Mouse (Mus musculus) liver, postnatal 0 days (tissue): ENCODE data around the gene Avil. TPM values are rescaled to one million over a fixed set of nuclear protein-coding genes. Genes with fewer than 3 reads are reported as not detected.

ENCODE experiments used
- ATAC-seq: fragments of 200-750 bp; cut with Nextera tagmentation; 2 replicates; pipeline ENCODE4 v1.8.0; 2017; ENCODE audit warnings: mild to moderate bottlenecking, moderate library complexity
- DNase-seq: peaks from one replicate; pipeline ENCODE4 v3.0.0-alpha.2; 2016
- H3K27ac ChIP-seq: fragments of 300-500 bp; sonication (generic); 2 replicates; pipeline ENCODE4 v1.5.1; 2014; ENCODE audit warnings: antibody characterized with exemption, moderate library complexity, mild to moderate bottlenecking, low read depth
- H3K27me3 ChIP-seq: fragments of 300-500 bp; sonication (generic); 2 replicates; pipeline ENCODE4 v1.6.1; 2014; ENCODE audit warnings: low read length, control low read depth, mixed read lengths; ENCODE audit not compliant: insufficient read depth
- H3K36me3 ChIP-seq: fragments of 300-500 bp; sonication (generic); replicated peaks from 2 replicates; pipeline ENCODE4 v1.6.1; 2014; ENCODE audit warnings: mild to moderate bottlenecking, control low read depth, low read length, moderate library complexity, mixed read lengths; ENCODE audit not compliant: insufficient read depth
- H3K4me1 ChIP-seq: fragments of 300-500 bp; sonication (generic); 2 replicates; pipeline ENCODE4 v1.6.1; 2014; ENCODE audit warnings: antibody characterized with exemption, mild to moderate bottlenecking, control low read depth; ENCODE audit not compliant: insufficient read depth
- H3K4me2 ChIP-seq: fragments of 300-500 bp; sonication (generic); 2 replicates; pipeline ENCODE4 v1.6.1; 2014; ENCODE audit warnings: low read depth, mild to moderate bottlenecking, low read length, moderate library complexity, mixed read lengths
- H3K4me3 ChIP-seq: fragments of 300-500 bp; sonication (generic); 2 replicates; pipeline ENCODE4 v1.5.1; 2014; ENCODE audit warnings: low read depth, low read length
- H3K9ac ChIP-seq: fragments of 300-500 bp; sonication (generic); replicated peaks from 2 replicates; pipeline ENCODE4 v1.6.1; 2014; ENCODE audit warnings: mild to moderate bottlenecking, moderate library complexity
- H3K9me3 ChIP-seq: fragments of 300-500 bp; sonication (generic); 2 replicates; pipeline ENCODE4 v1.6.1; 2016; ENCODE audit warnings: mild to moderate bottlenecking, control low read depth, low read length, mixed read lengths
- CTCF ChIP-seq: sonication (generic); IDR thresholded peaks from 2 replicates; pipeline ENCODE4 v1.5.1; 2016; ENCODE audit warnings: antibody characterized with exemption, low read depth
- EP300 ChIP-seq: IDR thresholded peaks from 2 replicates; pipeline ENCODE4 v1.6.1; 2016; ENCODE audit warnings: antibody characterized with exemption, low read depth, mild to moderate bottlenecking
- WGBS: fragments of 180-500 bp; shearing (Covaris S2); extraction: QIAGEN DNeasy Blood & Tissue Kit; methylation state at CpG from one replicate; pipeline ENCODE4 v1.1.7; 2014; ENCODE audit not compliant: insufficient replicate concordance; 5-methylcytosine and 5-hydroxymethylcytosine counted together
- polyA plus RNA-seq: library from polyadenylated mRNA; unstranded; fragments of >200 nt; fragmentation: Nextera tagmentation; extraction: Ambion mirVana; gene quantifications from 2 replicates; pipeline ENCODE4 v1.2.1, GENCODE M21; 2015

The Avil gene
- polyA plus RNA-seq, 1 experiment from 2014 or later = not detected

DNA sequence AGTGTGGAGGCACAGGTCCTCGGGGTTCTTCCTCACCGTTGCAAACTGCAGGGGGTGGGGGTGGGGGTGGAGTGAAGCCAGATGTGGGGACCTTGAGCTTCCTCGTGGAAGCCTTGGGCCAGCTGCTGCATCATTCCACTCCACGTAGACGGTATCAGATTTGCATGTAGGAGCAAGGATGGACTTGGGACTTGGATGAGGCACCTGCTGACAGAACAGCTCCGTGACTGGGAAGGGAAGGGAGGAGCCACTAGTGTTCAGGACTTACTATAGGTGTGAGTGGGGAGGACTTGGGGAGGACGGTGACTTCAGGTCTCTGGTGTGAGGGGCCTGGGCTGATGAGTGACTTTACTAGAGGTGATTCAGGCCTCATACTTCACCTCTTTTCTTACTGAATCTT is 27.5 kb upstream of the Avil start:
- Histone ChIP-seq H3K36me3 (no peaks in the 10 kb centered on the region), H3K27ac (no peak overlapping the region), H3K27me3 (no peaks in the 10 kb centered on the region), H3K4me2 (no peak overlapping the region), H3K4me3 (no peak overlapping the region), H3K9me3 (no peaks in the 10 kb centered on the region), H3K9ac (no peak overlapping the region), H3K4me1 (peaks cover 16% of the 10 kb centered on the region)
- DNase-seq (no peak), ATAC-seq (no peak)
- 29% methylated on average over 7 of the region's 7 CpGs for WGBS
- no peak for TF ChIP-seq CTCF
- TF ChIP-seq EP300 = no peak

- H3K36me3 ChIP-seq = no peaks in the 10 kb centered on the region
- no peak overlapping the region for H3K4me2 ChIP-seq
- no peak overlapping the region for H3K27ac ChIP-seq
- H3K4me3 ChIP-seq = no peak overlapping the region
- H3K4me1 ChIP-seq = peaks cover 24% of the 10 kb centered on the region
- H3K27me3 ChIP-seq = no peaks in the 10 kb centered on the region
- 85% methylated on average over 6 of the region's 6 CpGs for WGBS
- ATAC-seq = no peak
- no peaks in the 10 kb centered on the region for H3K9me3 ChIP-seq
- no peak overlapping the region for H3K9ac ChIP-seq
- DNase-seq = no peak
- TF ChIP-seq CTCF = no peak
- no peak for TF ChIP-seq EP300
These were observed 24.8 kb upstream of the Avil start for GRCm38 (mm10) chr10:126975706-126976105.

DNA sequence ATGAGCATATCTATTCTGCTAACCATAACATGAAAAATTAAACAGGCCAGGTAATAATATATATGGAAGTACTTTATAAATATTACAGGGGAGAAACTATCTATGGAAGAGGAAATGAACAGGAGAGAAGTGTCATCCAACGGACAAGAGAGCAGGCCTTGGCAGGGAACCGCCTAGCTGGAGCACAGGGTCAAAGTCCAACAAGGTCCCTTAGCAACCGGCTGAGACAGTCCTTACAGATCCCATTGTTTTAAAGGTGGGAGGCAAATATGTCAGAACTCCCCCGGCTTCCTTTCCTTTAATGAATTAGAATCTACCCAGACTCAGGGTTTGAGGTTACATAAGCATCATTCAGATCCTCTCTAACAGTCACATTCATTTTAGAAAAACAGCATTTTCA is 23.4 kb upstream of the Avil start:
- no peak overlapping the region for H3K9ac ChIP-seq
- DNase-seq (no peak), ATAC-seq (no peak)
- no peak overlapping the region for H3K4me2 ChIP-seq
- 62% methylated on average over 4 of the region's 4 CpGs for WGBS
- H3K4me1 ChIP-seq = peaks cover 31% of the 10 kb centered on the region
- no peak overlapping the region for H3K27ac ChIP-seq
- no peak for TF ChIP-seq CTCF
- TF ChIP-seq EP300 = no peak
- no peak overlapping the region for H3K4me3 ChIP-seq
- no peaks in the 10 kb centered on the region for H3K9me3 ChIP-seq
- H3K27me3 ChIP-seq = no peaks in the 10 kb centered on the region
- H3K36me3 ChIP-seq = no peaks in the 10 kb centered on the region

DNA sequence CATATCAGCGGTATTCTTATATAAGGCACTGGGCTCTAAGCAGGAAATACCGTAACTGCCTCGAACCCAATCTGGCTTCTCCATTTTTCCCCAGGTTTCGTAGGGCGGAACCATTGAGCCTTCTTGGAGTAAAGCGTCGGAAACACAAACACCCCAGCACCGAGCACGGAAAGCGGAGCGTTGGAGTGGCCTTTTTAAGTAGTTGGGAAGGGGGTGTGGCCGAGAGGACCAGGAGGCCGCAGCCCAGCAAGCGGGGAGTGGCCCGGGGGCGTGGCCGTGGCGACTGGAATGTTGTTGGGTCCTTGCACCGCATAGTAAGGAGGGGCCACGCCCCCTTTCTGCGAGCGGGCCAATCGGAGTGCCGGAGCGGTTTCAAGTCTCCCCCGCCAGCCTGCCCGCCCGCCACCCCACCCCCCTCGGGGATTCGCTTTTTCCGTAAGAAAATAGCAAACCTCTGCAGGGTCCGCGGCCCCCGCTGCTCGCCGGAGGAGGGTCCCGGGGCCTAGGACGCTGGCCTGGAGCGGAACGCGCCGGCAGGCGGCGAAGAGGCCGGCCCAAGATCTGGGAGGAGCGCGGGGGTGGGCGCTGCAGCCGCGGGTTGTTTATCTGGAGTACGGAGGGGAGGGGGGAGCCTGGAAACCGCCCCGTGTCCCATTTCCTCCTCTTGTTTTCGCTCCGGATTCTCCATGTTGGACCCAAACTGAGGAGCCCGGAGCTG is 22.1 kb upstream of the Avil start, which contains the start of gene Ctdsp2:
Gene Ctdsp2 (plus strand): TSS at position 441 of the 718 bp plus-strand sequence.
- Histone ChIP-seq H3K9ac (peak within 1 kb of the TSS; percentile 90), H3K9me3 (no peaks in the 10 kb centered on the region), H3K36me3 (0 out of 2 replicates have a peak, but pooled peaks cover 2% of the 10 kb centered on the region), H3K4me2 (peak within 1 kb of the TSS; percentile 89), H3K4me3 (peak within 1 kb of the TSS; percentile 96), H3K4me1 (peaks cover 43% of the 10 kb centered on the region), H3K27ac (peak within 1 kb of the TSS; percentile 100), H3K27me3 (no peaks in the 10 kb centered on the region)
- under 1% methylated on average over 51 of the region's 56 CpGs for WGBS
- ATAC-seq = peak; percentile 89
- TF ChIP-seq EP300 (no peak), CTCF (no peak)
- peak; percentile 100 for DNase-seq

DNA sequence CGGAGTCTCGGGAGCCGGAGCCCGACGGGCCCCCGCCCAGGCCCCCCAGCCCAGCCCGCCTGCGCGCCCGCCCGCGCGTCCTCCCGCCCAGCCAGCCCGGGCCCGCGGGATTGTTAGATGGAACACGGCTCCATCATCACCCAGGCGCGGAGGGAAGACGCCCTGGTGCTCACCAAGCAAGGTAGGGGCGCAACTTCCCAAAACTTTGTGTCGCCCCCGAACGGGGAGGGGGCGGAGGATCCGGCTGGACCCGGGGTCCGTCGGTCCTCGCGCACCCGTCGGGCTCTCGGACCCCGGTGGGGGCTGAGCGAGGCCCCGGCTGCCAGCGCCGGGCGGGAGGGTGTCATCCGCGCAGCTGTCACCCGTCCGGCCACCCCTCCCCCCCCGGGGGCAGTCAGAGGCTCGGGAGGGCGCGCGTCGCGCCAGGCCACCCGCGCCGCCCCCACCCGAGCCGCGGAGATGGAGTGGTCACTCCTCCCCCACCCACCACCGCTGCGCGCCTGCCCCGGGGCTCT is 21.3 kb upstream of the Avil start:
- TF ChIP-seq CTCF (no peak), EP300 (no peak)
- H3K36me3 ChIP-seq = 0 out of 2 replicates have a peak, but pooled peaks cover 2% of the 10 kb centered on the region
- H3K9ac ChIP-seq = peak overlapping the region; percentile 90
- H3K27me3 ChIP-seq = no peaks in the 10 kb centered on the region
- H3K4me1 ChIP-seq = peaks cover 49% of the 10 kb centered on the region
- DNase-seq (peak; percentile 81), ATAC-seq (peak; percentile 41)
- peak overlapping the region; percentile 100 for H3K27ac ChIP-seq
- H3K4me2 ChIP-seq = peak overlapping the region; percentile 89
- H3K4me3 ChIP-seq = peak overlapping the region; percentile 96
- 0% methylated on average over 34 of the region's 62 CpGs for WGBS
- no peaks in the 10 kb centered on the region for H3K9me3 ChIP-seq

GRCm38 (mm10) chr10:126979636-126980151 is 20.8 kb upstream of the Avil start:
- ATAC-seq (peak; percentile 11), DNase-seq (no peak)
- no peaks in the 10 kb centered on the region for H3K9me3 ChIP-seq
- H3K9ac ChIP-seq = peak overlapping the region; percentile 90
- H3K4me3 ChIP-seq = peak overlapping the region; percentile 96
- H3K4me2 ChIP-seq = peak overlapping the region; percentile 89
- peak overlapping the region; percentile 100 for H3K27ac ChIP-seq
- peaks cover 54% of the 10 kb centered on the region for H3K4me1 ChIP-seq
- under 1% methylated on average over 46 of the region's 57 CpGs for WGBS
- TF ChIP-seq EP300 (no peak), CTCF (no peak)
- H3K27me3 ChIP-seq = no peaks in the 10 kb centered on the region
- H3K36me3 ChIP-seq = 0 out of 2 replicates have a peak, but pooled peaks cover 2% of the 10 kb centered on the region
